Mouse (Mus musculus) spleen, postnatal 14 days (tissue): ENCODE data around the gene Olfml2a.

Source experiments
- DNase-seq, 2 experiments: peaks; one replicate each; pipeline ENCODE4 v3.0.0; 2021 to 2022; ENCODE audit warnings: low spot score in 2 of 2

The Olfml2a gene

GRCm38 (mm10) chr2:39011264-39011663 lies 79.5 kb downstream of the Olfml2a start:
- DNase-seq, result no peak

- no peak for DNase-seq
These were observed 80.2 kb downstream of the Olfml2a start for GRCm38 (mm10) chr2:39011971-39012370.

GRCm38 (mm10) chr2:39012768-39013279 lies 81.0 kb downstream of the Olfml2a start:
- no peak for DNase-seq
